Mouse (Mus musculus) heart, adult 2 months (tissue): ENCODE measurements around the gene Nsd2.

ENCODE experiments used
- CTCF ChIP-seq: fragments of 200-600 bp; IDR thresholded peaks from 2 replicates; pipeline ENCODE4 v1.8.1; 2022; ENCODE audit warnings: antibody characterized with exemption, mild to moderate bottlenecking, moderate library complexity
- EP300 ChIP-seq: fragments of 200-500 bp; IDR thresholded peaks from 2 replicates; pipeline ENCODE4 v1.6.1; 2011; ENCODE audit warnings: low read depth, low read length, control low read depth; ENCODE audit not compliant: insufficient read depth
- POLR2A ChIP-seq: fragments of 200-500 bp; IDR thresholded peaks from 2 replicates; pipeline ENCODE4 v1.6.1; 2011; ENCODE audit warnings: mild to moderate bottlenecking, low read depth, low read length, control low read depth; ENCODE audit not compliant: insufficient read depth

DNA sequence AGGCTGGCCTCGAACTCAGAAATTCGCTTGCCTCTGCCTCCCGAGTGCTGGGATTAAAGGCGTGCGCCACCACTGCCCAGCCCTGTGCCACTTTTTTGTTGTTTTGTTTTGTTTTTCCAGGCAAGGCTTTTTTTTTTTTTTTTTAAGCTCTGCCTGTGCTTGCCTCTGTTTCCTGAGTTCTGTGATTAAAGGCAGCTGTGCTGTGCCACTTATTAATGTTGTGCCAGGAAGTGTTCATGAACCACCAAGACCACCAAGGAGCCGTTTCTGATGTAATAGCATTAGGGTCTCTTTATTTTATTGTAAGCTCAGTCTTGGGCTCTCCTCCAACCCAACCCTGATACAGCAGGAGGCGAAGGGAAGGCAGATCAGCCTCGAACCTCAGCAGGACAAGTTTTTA lies 7.6 kb downstream of the Nsd2 start:
- TF ChIP-seq CTCF, result no peak
- TF ChIP-seq POLR2A, result no peak
- TF ChIP-seq EP300, result no peak
